Mouse (Mus musculus): ENCODE data around the gene Ror2.

DNA sequence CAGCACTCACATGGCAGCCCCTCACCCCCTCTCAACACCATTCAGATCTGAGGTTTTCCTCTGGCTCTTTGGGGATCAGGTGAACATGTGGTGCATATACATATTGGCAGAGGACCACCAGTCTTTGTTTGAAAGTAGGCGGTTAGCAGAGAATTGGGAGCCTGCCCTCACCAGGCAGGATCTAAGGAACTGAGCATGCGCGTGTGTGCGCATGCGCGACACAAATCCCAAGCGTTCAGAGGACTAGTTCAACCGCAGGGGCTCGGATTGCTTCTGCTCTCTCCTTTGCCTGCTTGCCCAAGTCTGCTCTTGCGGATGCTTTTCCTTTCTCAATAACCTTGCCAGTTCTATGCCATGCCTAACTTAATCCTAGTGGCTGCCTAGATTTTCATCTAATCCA is 66.0 kb downstream of the Ror2 start:
- TF ChIP-seq POLR2A (IDR thresholded peaks at IDR 0.05; ENCODE audit: extremely low read depth, insufficient read depth, low read length) = no peak
- no peak for TF ChIP-seq CTCF (IDR thresholded peaks at IDR 0.05; ENCODE audit: extremely low read depth, insufficient read depth, low read length)

Measured in cortical plate, adult 2 months (tissue).